Mouse (Mus musculus) erythroblast, embryonic 14.5 days (primary cell): ENCODE data around the gene Pthlh. TPM values are rescaled to one million over a fixed set of nuclear protein-coding genes. Genes with fewer than 3 reads are reported as not detected.

ENCODE experiments used
- H3K27me3 ChIP-seq: 2 replicates; pipeline ENCODE4 v1.6.1; 2012; ENCODE audit warnings: inconsistent platforms; ENCODE audit not compliant: control insufficient read depth
- H3K36me3 ChIP-seq: 2 replicates; pipeline ENCODE4 v1.6.1; 2012; ENCODE audit warnings: mild to moderate bottlenecking, inconsistent platforms; ENCODE audit not compliant: control insufficient read depth
- H3K4me1 ChIP-seq: 2 replicates; pipeline ENCODE4 v1.6.1; 2012; ENCODE audit warnings: inconsistent platforms; ENCODE audit not compliant: control insufficient read depth
- H3K4me3 ChIP-seq: replicated peaks from 2 replicates; pipeline ENCODE3; 2012; ENCODE audit warnings: moderate library complexity, mild to moderate bottlenecking, inconsistent platforms
- H3K9me3 ChIP-seq: 2 replicates; pipeline ENCODE4 v1.6.1; 2012; ENCODE audit warnings: low read length, inconsistent platforms, mixed read lengths; ENCODE audit not compliant: control insufficient read depth
- GATA1 ChIP-seq: IDR thresholded peaks from 2 replicates; pipeline ENCODE4 v1.6.1; 2012; ENCODE audit warnings: low read length, inconsistent platforms, mixed read lengths
- TAL1 ChIP-seq: IDR thresholded peaks from 3 replicates; pipeline ENCODE4 v1.6.1; 2012; ENCODE audit warnings: low read length, inconsistent platforms, mixed read lengths
- polyA plus RNA-seq: library from polyadenylated mRNA; stranded (reverse); fragments of >175 nt; gene quantifications from 2 replicates; pipeline ENCODE4 v1.2.3, GENCODE M21; 2012

Gene Pthlh
- polyA plus RNA-seq, 1 experiment, result not detected

- Histone ChIP-seq H3K9me3 (no peaks in the 10 kb centered on the region), H3K27me3 (peaks cover 41% of the 10 kb centered on the region), H3K4me3 (no peak overlapping the region), H3K4me1 (no peaks in the 10 kb centered on the region), H3K36me3 (no peaks in the 10 kb centered on the region)
- TF ChIP-seq GATA1 (no peak), TAL1 (no peak)
Measured at GRCm38 (mm10) chr6:147263178-147263577, 805 bp downstream of the Pthlh start.

DNA sequence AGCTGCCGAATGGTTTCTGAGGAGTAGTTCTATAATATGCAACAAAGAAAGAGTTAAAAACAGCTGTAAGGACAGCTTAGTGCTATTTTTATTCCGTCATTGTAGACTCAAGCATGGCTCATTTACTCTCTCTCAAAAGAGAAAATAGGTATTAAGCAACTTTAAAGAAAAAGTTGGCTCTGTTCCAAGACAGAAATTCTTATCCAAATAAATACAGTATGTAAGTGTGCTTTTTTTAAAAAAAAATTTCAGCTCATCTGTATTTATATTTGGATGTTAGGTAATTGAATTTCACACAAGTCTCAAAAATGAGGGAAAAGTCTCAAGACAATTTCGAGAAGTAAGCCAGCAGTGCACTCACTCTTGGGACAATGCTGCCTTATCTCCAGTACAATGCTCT lies 2.4 kb downstream of the Pthlh start:
- Histone ChIP-seq H3K4me1 (no peaks in the 10 kb centered on the region), H3K9me3 (no peaks in the 10 kb centered on the region), H3K4me3 (no peak overlapping the region), H3K27me3 (peaks cover 34% of the 10 kb centered on the region), H3K36me3 (no peaks in the 10 kb centered on the region)
- TF ChIP-seq GATA1 (no peak), TAL1 (no peak)

- Histone ChIP-seq H3K36me3 (no peaks in the 10 kb centered on the region), H3K4me3 (no peak overlapping the region), H3K4me1 (no peaks in the 10 kb centered on the region), H3K27me3 (peaks cover 31% of the 10 kb centered on the region), H3K9me3 (no peaks in the 10 kb centered on the region)
- TF ChIP-seq GATA1 (no peak), TAL1 (no peak)
Measured at GRCm38 (mm10) chr6:147260766-147261165, 3.2 kb downstream of the Pthlh start.

- Histone ChIP-seq H3K4me1 (no peaks in the 10 kb centered on the region), H3K27me3 (no peaks in the 10 kb centered on the region), H3K36me3 (no peaks in the 10 kb centered on the region), H3K4me3 (no peak overlapping the region), H3K9me3 (no peaks in the 10 kb centered on the region)
- TF ChIP-seq TAL1 (no peak), GATA1 (no peak)
Measured at GRCm38 (mm10) chr6:147247782-147248181, 16.2 kb downstream of the Pthlh start.

- TF ChIP-seq GATA1, result no peak
- no peak for TF ChIP-seq TAL1
- Histone ChIP-seq H3K4me3 (no peak overlapping the region), H3K36me3 (no peaks in the 10 kb centered on the region), H3K9me3 (no peaks in the 10 kb centered on the region), H3K27me3 (no peaks in the 10 kb centered on the region), H3K4me1 (no peaks in the 10 kb centered on the region)
Measured at GRCm38 (mm10) chr6:147244294-147244693, 19.7 kb downstream of the Pthlh start.

GRCm38 (mm10) chr6:147243655-147244054 lies 20.3 kb downstream of the Pthlh start:
- Histone ChIP-seq H3K27me3 (no peaks in the 10 kb centered on the region), H3K4me1 (no peaks in the 10 kb centered on the region), H3K36me3 (no peaks in the 10 kb centered on the region), H3K4me3 (no peak overlapping the region), H3K9me3 (no peaks in the 10 kb centered on the region)
- TF ChIP-seq GATA1 (no peak), TAL1 (no peak)

GRCm38 (mm10) chr6:147241541-147241940 lies 22.4 kb downstream of the Pthlh start:
- H3K36me3 ChIP-seq, result no peaks in the 10 kb centered on the region
- TF ChIP-seq TAL1, result no peak

DNA sequence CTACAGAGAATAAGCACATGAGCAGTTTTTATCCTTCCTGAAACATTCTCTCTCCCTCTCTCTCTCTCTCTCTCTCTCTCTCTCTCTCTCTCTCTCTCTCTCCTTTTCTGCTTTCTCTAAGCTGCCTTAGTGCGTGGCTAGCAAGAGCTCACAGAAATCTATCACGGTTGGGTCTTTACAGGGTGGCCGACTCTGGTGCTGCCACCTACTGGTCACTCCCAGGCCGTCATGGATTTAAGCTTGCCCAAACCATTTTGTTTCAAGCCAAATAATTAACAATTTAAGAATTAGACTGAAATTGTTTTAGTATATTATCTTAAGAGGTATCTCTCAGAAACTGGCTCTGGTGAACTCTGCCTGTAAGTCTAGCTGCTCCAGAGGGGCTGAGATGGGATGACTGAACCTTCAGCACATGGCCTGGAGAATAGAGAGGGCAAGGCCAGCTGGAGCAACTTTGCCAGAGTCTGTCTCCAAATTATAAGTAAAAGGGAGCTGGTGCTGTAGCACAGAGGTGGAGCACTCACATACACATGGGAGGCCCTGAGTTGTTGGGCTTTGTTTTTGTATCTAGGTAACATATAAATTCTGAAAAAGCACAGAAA lies 23.7 kb downstream of the Pthlh start:
- Histone ChIP-seq H3K27me3 (no peaks in the 10 kb centered on the region), H3K4me1 (no peaks in the 10 kb centered on the region), H3K4me3 (no peak overlapping the region), H3K36me3 (no peaks in the 10 kb centered on the region), H3K9me3 (no peaks in the 10 kb centered on the region)
- TF ChIP-seq GATA1, result no peak
- no peak for TF ChIP-seq TAL1

More at GRCm38 (mm10) chr6:147241541-147241940, 22.4 kb downstream of the Pthlh start:
- Histone ChIP-seq H3K4me3 (no peak overlapping the region), H3K9me3 (no peaks in the 10 kb centered on the region), H3K4me1 (no peaks in the 10 kb centered on the region), H3K27me3 (no peaks in the 10 kb centered on the region)

GRCm38 (mm10) chr6:147226696-147227095 lies 37.3 kb downstream of the Pthlh start:
- H3K4me3 ChIP-seq, result no peak overlapping the region
- no peaks in the 10 kb centered on the region for H3K27me3 ChIP-seq
- TF ChIP-seq GATA1, result no peak
- TF ChIP-seq TAL1, result no peak
- no peaks in the 10 kb centered on the region for H3K36me3 ChIP-seq
- H3K9me3 ChIP-seq, result no peaks in the 10 kb centered on the region; the same call in 1 of the 2 replicates
- H3K4me1 ChIP-seq, result no peaks in the 10 kb centered on the region

DNA sequence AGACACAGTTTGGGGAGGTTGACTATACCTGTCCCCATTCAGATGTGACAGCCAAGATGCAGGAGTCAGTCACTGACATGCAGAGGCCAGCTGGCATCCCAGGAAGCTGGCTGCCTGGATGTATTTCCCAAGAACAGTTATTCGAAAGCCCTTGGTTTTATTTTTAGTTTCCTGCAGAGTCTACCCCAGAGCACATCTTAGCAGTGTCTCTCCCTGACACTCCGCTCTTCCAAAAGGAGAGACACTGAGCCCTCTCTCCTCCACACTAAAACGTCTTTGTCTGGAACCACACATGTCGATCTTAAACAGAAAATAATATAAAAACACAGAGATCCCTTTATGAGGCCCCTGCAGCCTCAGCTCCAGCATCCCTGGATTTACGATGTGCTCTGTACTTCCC lies 44.9 kb downstream of the Pthlh start:
- Histone ChIP-seq H3K27me3 (no peaks in the 10 kb centered on the region), H3K9me3 (no peaks in the 10 kb centered on the region), H3K36me3 (no peaks in the 10 kb centered on the region), H3K4me3 (no peak overlapping the region), H3K4me1 (no peaks in the 10 kb centered on the region)
- TF ChIP-seq TAL1, result no peak
- no peak for TF ChIP-seq GATA1
